Mouse (Mus musculus): ENCODE results near the gene Gm10260. TPM values are rescaled to one million over a fixed set of nuclear protein-coding genes. Genes with fewer than 3 reads are reported as not detected.

The Gm10260 gene
- polyA plus RNA-seq, 1 experiment from 2014 or later: 10.3 TPM

DNA sequence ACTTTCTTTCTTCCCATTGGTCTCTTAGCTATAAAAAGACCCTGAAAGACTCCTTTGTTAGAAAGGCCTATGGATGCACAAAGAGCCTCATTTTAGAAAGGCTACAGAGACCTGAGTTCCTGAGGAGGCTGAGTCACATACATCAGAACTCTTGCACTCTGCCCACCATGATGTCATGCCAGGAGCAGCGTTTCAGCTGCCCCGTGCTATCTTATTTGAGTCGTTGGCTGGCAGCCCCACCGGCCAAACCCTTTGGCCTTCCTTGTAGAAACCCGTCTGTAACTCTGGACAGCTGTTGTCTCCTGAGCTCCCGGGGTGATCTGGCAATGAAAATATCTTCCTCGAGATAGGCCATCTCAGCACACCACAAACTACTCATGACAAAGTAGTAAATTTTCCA, 3.6 kb upstream of the Gm10260 start:
- H3K4me3 ChIP-seq (replicated peaks; ENCODE audit: low read depth, low read length): no peak overlapping the region
- H3K9me3 ChIP-seq (replicated peaks; ENCODE audit: low read length): no peaks in the 10 kb centered on the region
- no peaks in the 10 kb centered on the region for H3K36me3 ChIP-seq (ENCODE audit: insufficient read depth, low read length)
- ATAC-seq (replicated peaks; ENCODE audit: low FRiP score, low read depth) (no peak), DNase-seq (ENCODE audit: low spot score) (no peak)
- no peak overlapping the region for H3K27ac ChIP-seq
- no peak overlapping the region for H3K9ac ChIP-seq (ENCODE audit: low read depth, low read length)
- TF ChIP-seq CTCF (IDR thresholded peaks at IDR 0.05; ENCODE audit: low read depth): no peak
- H3K27me3 ChIP-seq (ENCODE audit: insufficient read depth, low read length): no peaks in the 10 kb centered on the region
- no peak overlapping the region for H3K4me2 ChIP-seq (ENCODE audit: low read length)
- 71% methylated on average over 7 of the region's 7 CpGs for WGBS
- peaks cover 12% of the 10 kb centered on the region; the same call in 1 of the 2 replicates for H3K4me1 ChIP-seq (replicated peaks; ENCODE audit: insufficient read depth, low read length)

DNA sequence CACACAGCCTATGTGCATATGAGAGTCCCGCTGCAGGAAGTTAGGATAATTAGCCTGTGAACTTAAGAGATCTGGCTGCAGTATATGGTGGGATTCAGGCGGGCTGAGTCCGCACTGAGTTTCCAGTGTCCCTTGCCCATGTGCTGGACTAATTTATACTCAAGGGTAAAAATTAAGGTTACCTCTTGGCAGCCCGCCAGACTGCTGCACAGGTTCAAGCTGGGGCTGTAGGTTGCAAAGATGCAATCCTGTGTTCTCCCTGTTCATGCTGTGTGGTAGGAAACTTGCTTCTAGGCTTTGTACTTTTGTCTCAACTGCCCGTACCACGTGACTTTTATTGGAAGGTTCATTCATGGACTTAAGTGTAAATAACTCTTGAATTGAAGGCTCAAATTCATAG, 3.0 kb upstream of the Gm10260 start:
- Histone ChIP-seq H3K4me2 (ENCODE audit: low read length) (no peak overlapping the region), H3K27ac (no peak overlapping the region; the same call in 1 of the 2 replicates), H3K4me1 (replicated peaks; ENCODE audit: insufficient read depth, low read length) (peaks cover 7% of the 10 kb centered on the region; the same call in 1 of the 2 replicates), H3K36me3 (ENCODE audit: insufficient read depth, low read length) (no peaks in the 10 kb centered on the region), H3K27me3 (ENCODE audit: insufficient read depth, low read length) (no peaks in the 10 kb centered on the region), H3K9me3 (replicated peaks; ENCODE audit: low read length) (no peaks in the 10 kb centered on the region), H3K4me3 (replicated peaks; ENCODE audit: low read depth, low read length) (no peak overlapping the region), H3K9ac (ENCODE audit: low read depth, low read length) (no peak overlapping the region)
- ATAC-seq (replicated peaks; ENCODE audit: low FRiP score, low read depth) (no peak; the same call in 1 of the 2 replicates), DNase-seq (ENCODE audit: low spot score) (peak; percentile 38)
- TF ChIP-seq CTCF (IDR thresholded peaks at IDR 0.05; ENCODE audit: low read depth): no peak
- WGBS: 47% methylated on average over 6 of the region's 6 CpGs

DNA sequence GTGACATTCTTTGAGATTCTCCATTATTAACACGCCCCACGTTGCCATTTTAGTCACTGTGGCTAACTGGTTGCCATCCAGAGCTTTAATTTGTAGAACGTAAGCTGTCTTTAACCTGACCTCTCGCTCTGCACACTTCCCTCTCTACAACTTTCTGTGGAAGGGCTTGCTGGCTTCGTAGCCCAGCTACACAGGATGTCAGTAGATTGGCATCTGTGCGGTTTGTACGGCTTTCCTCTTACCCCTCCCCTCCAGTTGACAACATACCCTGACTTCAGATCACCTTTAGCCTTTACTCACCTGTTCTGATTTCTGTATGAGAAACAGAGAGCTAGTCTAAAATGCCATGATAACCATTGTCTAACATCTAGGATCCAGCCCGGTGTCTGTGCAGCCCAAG, 1.7 kb upstream of the Gm10260 start:
- Histone ChIP-seq H3K36me3 (ENCODE audit: insufficient read depth, low read length) (no peaks in the 10 kb centered on the region), H3K4me2 (ENCODE audit: low read length) (no peak overlapping the region), H3K9ac (ENCODE audit: low read depth, low read length) (no peak overlapping the region), H3K4me3 (replicated peaks; ENCODE audit: low read depth, low read length) (no peak overlapping the region), H3K27me3 (ENCODE audit: insufficient read depth, low read length) (no peaks in the 10 kb centered on the region), H3K4me1 (replicated peaks; ENCODE audit: insufficient read depth, low read length) (peaks cover 7% of the 10 kb centered on the region; the same call in 1 of the 2 replicates), H3K27ac (no peak overlapping the region), H3K9me3 (replicated peaks; ENCODE audit: low read length) (no peaks in the 10 kb centered on the region)
- ATAC-seq (replicated peaks; ENCODE audit: low FRiP score, low read depth) (no peak), DNase-seq (ENCODE audit: low spot score) (no peak)
- no peak for TF ChIP-seq CTCF (IDR thresholded peaks at IDR 0.05; ENCODE audit: low read depth)
- 87% methylated on average over 8 of the region's 8 CpGs for WGBS

DNA sequence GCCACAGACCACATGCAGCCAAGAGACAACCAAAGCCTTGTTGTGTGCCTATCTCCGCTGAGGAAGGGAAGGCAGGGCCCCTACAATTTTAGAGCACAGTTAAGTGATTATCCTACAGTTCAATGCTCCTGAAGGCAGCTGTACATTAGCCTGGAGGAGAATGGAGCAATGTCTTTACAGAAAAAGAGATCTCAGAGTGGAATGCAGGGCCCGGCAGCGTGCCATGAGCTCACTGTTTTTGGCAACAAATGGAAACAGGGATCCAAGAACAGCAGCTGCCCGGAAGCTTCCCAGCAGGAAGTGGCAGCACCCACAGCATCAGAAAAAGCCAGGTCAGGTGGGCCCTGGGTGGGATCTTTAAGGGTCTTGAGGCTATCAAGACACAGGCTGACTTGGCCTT, 3.4 kb downstream of the Gm10260 start:
- Histone ChIP-seq H3K36me3 (ENCODE audit: insufficient read depth, low read length) (no peaks in the 10 kb centered on the region), H3K9ac (ENCODE audit: low read depth, low read length) (no peak overlapping the region), H3K4me3 (replicated peaks; ENCODE audit: low read depth, low read length) (no peak overlapping the region), H3K4me1 (replicated peaks; ENCODE audit: insufficient read depth, low read length) (no peaks in the 10 kb centered on the region), H3K9me3 (replicated peaks; ENCODE audit: low read length) (no peaks in the 10 kb centered on the region), H3K27ac (no peak overlapping the region), H3K27me3 (ENCODE audit: insufficient read depth, low read length) (no peaks in the 10 kb centered on the region), H3K4me2 (ENCODE audit: low read length) (no peak overlapping the region)
- DNase-seq (ENCODE audit: low spot score) (no peak), ATAC-seq (replicated peaks; ENCODE audit: low FRiP score, low read depth) (no peak)
- no peak for TF ChIP-seq CTCF (IDR thresholded peaks at IDR 0.05; ENCODE audit: low read depth)
- 78% methylated on average over 4 of the region's 4 CpGs for WGBS

DNA sequence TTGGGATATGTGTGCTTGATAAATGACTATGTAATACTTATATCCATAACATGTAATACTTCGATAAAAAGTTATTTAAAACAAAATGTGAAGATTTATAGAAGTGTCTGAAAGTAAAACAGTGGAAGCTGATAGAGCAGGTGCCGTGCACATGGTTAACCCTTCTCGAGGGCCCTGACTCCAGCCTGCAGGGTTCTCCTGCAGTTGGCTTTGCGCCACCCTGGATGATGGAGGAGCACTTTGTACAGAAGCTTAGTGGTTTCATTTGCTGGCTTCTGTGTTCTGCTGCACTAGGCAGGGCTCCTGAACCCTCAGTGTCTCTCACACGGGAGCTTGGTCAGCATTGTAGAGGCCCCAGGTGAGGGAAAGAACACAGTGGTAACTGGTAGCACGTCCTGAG, 4.3 kb downstream of the Gm10260 start:
- WGBS: 75% methylated on average over 6 of the region's 6 CpGs
- no peaks in the 10 kb centered on the region for H3K9me3 ChIP-seq (replicated peaks; ENCODE audit: low read length)
- no peak overlapping the region for H3K4me2 ChIP-seq (ENCODE audit: low read length)
- no peak overlapping the region for H3K4me3 ChIP-seq (replicated peaks; ENCODE audit: low read depth, low read length)
- no peaks in the 10 kb centered on the region for H3K4me1 ChIP-seq (replicated peaks; ENCODE audit: insufficient read depth, low read length)
- no peaks in the 10 kb centered on the region for H3K27me3 ChIP-seq (ENCODE audit: insufficient read depth, low read length)
- no peak for TF ChIP-seq CTCF (IDR thresholded peaks at IDR 0.05; ENCODE audit: low read depth)
- DNase-seq (ENCODE audit: low spot score) (no peak), ATAC-seq (replicated peaks; ENCODE audit: low FRiP score, low read depth) (no peak)
- H3K27ac ChIP-seq: no peak overlapping the region
- H3K36me3 ChIP-seq (ENCODE audit: insufficient read depth, low read length): no peaks in the 10 kb centered on the region
- no peak overlapping the region for H3K9ac ChIP-seq (ENCODE audit: low read depth, low read length)

DNA sequence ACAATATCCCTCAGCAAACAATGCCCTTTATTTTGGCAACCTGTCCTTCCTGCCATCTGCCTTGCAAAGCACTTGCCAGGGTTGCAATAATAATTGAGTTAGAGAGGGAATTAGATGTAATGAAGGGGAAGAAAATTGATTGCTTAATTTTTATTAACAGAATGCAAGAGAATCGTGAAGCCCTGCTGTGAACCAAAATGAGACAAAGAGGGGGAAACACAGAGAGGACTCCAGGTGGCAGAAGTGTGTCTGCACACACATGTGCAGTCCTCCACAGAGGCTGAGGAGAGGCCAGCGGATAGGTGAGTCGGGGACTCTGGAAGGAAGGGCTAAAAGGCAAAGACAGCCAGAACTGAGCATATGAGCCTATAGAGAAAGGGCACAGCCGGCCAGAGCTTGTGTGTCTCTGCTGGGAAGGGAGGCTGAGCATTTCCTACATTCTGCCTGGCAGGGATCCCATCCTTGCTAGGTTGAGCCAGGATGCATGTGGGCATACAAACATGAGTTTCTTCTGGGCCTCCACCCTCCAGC, 9.5 kb downstream of the Gm10260 start:
- no peak for TF ChIP-seq CTCF (IDR thresholded peaks at IDR 0.05; ENCODE audit: low read depth)
- Histone ChIP-seq H3K9me3 (replicated peaks; ENCODE audit: low read length) (no peaks in the 10 kb centered on the region), H3K36me3 (ENCODE audit: insufficient read depth, low read length) (no peaks in the 10 kb centered on the region), H3K9ac (ENCODE audit: low read depth, low read length) (no peak overlapping the region), H3K27me3 (ENCODE audit: insufficient read depth, low read length) (no peaks in the 10 kb centered on the region), H3K4me3 (replicated peaks; ENCODE audit: low read depth, low read length) (no peak overlapping the region), H3K27ac (no peak overlapping the region), H3K4me1 (replicated peaks; ENCODE audit: insufficient read depth, low read length) (no peaks in the 10 kb centered on the region), H3K4me2 (ENCODE audit: low read length) (no peak overlapping the region)
- DNase-seq (ENCODE audit: low spot score) (no peak), ATAC-seq (replicated peaks; ENCODE audit: low FRiP score, low read depth) (no peak)
- WGBS: 66% methylated on average over 4 of the region's 4 CpGs

Measured in kidney, postnatal 0 days (tissue).